Mouse (Mus musculus) embryonic fibroblast, embryonic 13.5 days (primary cell): ENCODE measurements around the gene Rptor.

Experiments
- CTCF ChIP-seq: IDR thresholded peaks from 2 replicates; pipeline ENCODE4 v1.5.1; 2011; ENCODE audit warnings: mild to moderate bottlenecking, control low read depth, low read length, moderate library complexity, borderline replicate concordance; ENCODE audit not compliant: insufficient read depth
- POLR2A ChIP-seq: IDR thresholded peaks from 2 replicates; pipeline ENCODE4 v1.6.1; 2011; ENCODE audit warnings: low read depth, mild to moderate bottlenecking, control low read depth, low read length, moderate library complexity

- TF ChIP-seq CTCF (no peak), POLR2A (no peak)
These were observed 38.3 kb upstream of the Rptor start for GRCm38 (mm10) chr11:119564383-119564782.
